Mouse (Mus musculus) kidney, adult 9 months (tissue): ENCODE measurements around the gene Hkdc1.

Experiments used
- DNase-seq: peaks from one replicate; pipeline ENCODE4 v3.0.0; 2022

The Hkdc1 gene

GRCm38 (mm10) chr10:62358827-62359226 is 63.5 kb downstream of the Hkdc1 start:
- DNase-seq = no peak

- no peak for DNase-seq
Observed at GRCm38 (mm10) chr10:62356105-62356730, 66.1 kb downstream of the Hkdc1 start.

DNA sequence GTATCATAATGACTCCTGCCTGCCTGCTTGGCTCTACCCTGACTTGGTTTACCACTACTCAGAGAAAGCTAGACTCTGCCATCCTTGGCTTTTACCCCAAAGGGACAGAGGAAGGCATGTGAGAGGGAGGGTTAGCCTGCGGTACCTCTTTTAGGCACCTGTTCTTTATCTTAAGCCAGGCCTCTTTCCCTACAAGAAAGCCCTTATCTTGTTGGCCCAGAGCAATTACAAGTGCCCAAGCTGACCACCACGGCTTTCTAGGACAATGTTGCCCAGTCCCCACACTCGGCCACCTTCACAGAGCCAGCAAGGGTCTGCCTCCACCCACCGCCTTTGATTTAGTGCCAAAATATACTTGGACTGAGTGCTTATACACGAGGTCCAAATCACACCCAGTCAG is 77.1 kb downstream of the Hkdc1 start:
- DNase-seq = no peak

DNA sequence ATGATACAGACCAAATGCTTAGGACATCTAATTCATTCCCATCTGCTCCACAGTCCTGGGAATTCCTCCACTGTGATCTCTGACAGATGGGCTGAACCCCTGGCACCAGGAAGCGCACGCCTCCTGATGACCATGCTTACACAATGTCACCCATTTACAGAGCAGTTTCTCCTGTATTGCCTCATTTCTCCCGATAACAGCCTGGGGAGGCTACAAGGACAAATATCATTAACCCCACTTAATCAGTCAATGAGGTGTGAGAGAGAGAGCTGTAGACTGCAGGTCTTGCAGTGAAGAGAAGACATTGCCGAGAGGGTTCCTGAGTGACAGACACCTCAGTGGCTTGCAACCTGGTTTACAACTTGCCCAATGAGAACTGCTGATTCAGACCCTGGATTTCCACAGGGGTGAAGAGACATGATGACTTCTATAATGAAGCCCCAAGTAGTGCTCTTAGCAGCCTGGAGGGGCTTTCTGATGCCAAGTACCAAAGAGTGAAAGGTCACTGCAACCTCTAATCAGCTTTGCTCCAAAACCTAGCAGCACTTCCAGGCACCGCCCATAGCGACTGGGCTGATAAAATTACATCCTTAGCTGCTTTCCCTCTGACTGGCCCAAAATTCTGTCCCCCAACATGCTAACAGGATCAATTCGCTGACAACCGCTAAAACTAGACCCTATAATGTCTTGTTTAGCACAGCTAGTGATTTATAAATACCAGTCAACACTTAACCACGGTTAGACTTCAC is 78.1 kb downstream of the Hkdc1 start:
- no peak for DNase-seq

DNA sequence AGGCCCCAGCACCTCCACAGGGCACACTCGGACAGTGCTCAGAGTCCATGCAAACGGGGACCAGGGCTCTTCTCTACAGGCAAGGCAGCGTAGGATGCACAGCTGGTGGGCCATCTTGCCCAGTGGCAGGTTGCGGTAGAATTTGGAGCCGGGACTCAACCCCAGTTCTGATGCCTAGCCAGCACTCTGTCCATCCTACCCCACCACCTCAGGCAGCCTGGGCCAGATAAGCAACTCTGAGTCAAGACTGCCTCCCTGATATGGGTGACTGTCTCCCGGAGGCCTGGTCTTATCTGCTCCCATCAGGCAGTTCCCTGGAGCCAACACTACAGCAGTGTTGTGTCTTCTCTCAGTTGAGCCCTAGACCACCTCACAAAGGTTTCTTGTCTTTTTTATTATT is 79.8 kb downstream of the Hkdc1 start:
- no peak for DNase-seq

GRCm38 (mm10) chr10:62341956-62342355 is 80.3 kb downstream of the Hkdc1 start:
- no peak for DNase-seq

GRCm38 (mm10) chr10:62340991-62341390 is 81.3 kb downstream of the Hkdc1 start:
- DNase-seq = no peak

DNA sequence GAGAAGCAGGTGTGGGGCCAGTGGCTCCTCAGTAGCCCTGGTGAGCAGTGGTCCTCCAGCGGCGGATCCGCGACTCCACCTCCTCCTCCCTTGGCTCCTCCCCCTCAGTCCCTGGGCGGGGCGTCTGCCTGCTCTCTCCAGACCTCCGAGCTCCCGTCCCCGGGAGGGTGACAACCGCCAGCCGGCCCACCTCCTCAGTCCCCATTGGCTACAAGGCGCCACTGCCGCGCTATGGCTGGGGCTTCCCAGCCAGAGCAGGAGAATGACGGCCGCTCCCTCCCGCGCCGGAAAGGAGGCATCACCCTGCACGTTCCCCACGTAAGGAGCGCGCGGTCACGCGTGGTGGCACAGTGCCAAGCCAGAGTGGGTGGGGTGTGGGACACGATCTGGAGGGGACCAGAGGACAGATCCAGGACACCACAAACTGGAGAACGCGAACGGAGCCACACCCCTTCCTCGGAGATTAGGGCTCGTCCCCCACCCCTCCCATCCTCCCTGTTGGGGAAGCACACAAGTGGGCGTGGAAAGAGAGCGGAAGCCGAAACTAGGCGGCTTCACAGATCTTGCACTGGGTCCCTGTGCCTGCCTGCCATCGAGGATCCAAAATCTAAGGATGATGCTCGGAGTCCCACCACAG is 82.1 kb downstream of the Hkdc1 start:
- DNase-seq = peak; percentile 95

DNA sequence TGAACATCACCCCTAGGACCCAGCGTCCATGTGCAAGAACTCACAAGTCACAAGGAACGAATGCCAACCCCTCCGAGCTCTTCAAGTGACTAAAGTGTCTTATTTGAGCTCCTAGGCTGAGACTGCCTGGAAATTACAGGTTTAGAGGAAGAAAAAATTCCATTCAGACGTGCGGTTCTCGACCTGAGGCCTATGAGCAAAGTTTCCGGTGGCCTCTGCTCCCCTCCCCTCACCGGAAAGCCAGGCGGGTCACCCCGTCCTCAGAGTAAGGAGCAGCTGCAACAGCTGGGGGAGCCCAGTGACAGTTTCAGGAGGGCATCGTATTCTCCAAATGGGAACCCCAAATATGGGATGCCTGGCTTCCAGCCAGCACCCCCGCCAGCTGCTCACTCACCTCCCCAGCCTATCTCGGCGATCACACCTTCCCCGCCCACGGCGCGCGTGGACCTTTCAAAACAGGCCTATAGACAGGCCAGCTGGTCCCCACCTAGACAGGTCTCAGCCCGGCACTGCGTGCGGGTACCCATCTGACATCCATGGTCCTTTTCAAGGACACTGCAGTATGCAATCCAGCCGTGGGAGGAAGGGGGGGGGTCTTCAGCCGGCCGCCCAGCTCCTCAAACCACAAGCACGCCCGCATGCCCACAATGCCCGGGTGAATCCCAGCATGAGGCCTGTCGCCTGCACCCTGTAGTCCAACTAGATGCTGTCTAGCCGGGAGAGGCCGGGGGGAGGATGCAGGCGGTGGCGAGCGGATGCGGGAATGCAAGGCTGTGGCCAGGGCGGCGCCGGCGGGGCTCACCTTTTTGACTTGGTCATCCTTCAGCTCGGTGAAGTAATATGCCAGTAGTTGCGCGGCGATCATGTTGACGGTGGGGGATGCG is 82.8 kb downstream of the Hkdc1 start:
- DNase-seq = peak; percentile 57

GRCm38 (mm10) chr10:62338626-62339025 is 83.7 kb downstream of the Hkdc1 start:
- peak; percentile 66 for DNase-seq

DNA sequence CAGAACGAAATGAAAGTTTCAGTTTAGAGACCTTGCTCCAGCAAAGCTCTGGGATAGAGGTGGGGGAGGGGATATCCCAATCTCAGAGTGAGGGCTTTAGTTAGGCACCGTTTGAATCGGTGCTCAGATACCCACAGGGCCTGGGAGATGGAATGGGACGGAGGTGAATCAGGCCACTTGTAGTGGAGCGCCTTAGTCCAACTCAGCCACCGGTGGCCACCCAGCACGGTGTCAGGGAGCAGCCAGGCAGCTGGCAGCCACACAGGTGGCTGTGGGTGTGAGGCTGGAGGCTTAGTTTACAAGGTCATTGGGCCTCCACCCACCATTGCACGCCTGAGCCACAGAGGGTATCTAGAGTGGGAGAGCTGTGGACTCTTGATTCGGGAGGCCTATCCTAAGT is 84.1 kb downstream of the Hkdc1 start:
- no peak for DNase-seq

GRCm38 (mm10) chr10:62336601-62337578 is 85.4 kb downstream of the Hkdc1 start:
- DNase-seq = peak; percentile 46

DNA sequence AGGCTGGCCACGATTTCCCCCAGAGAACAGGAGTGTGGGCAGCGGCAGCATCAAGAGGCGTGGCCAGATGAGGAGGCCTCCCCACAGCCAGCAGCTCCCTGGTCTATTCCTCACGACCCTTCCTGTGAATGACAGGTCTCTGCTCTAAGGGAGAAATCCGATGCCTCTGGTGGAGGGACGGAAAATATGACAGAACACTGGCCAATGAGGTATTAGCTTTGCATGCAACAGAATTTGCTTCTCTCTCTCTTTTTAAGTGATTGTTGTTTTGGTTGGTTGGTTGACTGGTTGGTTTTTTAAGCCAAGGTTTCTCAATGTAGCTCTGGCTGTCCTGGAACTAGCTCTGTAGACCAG is 86.9 kb downstream of the Hkdc1 start:
- no peak for DNase-seq

DNA sequence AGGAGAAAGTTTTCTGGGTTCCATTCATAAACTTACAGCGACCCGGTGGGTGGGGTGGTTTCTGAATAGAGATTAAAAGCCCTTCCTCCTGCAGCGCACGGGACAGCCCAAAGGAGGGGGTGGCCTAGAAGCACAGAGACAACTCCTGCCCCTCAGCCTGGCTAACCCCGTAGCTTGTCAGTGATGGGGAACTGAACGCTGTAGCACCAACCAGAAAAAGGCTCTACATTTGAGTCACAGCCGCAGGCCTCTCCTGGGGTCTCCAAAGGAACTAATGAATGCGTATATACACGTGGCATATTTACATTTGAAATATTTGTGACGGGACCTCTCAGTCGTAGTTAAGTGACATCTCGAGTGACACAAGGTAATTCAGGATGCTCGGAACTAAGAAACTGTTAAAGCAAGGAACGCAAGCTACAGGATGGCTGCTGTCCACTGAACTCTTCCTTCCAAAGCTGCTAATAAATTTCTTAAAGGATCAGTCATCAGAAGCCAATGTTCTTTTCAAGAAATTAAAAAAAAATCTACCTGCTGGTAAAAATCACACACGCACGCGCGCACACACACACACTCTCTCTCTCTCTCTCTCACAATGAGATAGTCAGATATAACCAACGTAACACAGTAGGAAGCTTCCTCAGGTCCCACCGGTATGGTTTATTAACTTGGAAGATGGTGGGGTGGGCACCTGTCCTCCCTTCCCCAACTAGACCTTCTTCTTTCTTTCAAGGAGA is 87.4 kb downstream of the Hkdc1 start:
- no peak for DNase-seq

- no peak for DNase-seq
Observed at GRCm38 (mm10) chr10:62333269-62333668, 89.0 kb downstream of the Hkdc1 start.
